Mouse (Mus musculus) heart, adult 2 months (tissue): Measurements from ENCODE around the gene Ifi208.

Source experiments
- CTCF ChIP-seq: fragments of 200-600 bp; IDR thresholded peaks from 2 replicates; pipeline ENCODE4 v1.8.1; 2022; ENCODE audit warnings: antibody characterized with exemption, mild to moderate bottlenecking, moderate library complexity
- EP300 ChIP-seq: fragments of 200-500 bp; IDR thresholded peaks from 2 replicates; pipeline ENCODE4 v1.6.1; 2011; ENCODE audit warnings: low read depth, low read length, control low read depth; ENCODE audit not compliant: insufficient read depth
- POLR2A ChIP-seq: fragments of 200-500 bp; IDR thresholded peaks from 2 replicates; pipeline ENCODE4 v1.6.1; 2011; ENCODE audit warnings: mild to moderate bottlenecking, low read depth, low read length, control low read depth; ENCODE audit not compliant: insufficient read depth

- TF ChIP-seq POLR2A (no peak), CTCF (no peak), EP300 (no peak)
Observed at GRCm38 (mm10) chr1:173733219-173733618, 59.7 kb downstream of the Ifi208 start.
